Mouse (Mus musculus): ENCODE results near the gene Lrrc73.

Lrrc73 gene

DNA sequence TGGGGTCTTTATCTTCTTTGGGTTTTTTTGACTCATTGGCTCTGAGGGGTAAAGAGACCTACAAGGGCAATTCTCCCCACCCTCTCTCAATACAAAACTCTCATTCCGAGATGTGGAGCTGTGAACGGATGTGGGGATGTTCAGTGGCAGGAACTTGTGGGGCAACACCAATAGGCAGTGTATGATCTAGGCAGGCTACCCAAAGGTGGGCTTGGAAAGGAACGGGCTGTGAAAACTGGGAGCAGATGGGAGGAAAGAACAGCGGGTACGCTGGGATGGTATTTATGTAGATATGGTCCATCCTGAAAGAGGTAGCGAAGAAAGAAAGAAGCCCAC is 43.7 kb downstream of the Lrrc73 start:
- no peak for DNase-seq

DNA sequence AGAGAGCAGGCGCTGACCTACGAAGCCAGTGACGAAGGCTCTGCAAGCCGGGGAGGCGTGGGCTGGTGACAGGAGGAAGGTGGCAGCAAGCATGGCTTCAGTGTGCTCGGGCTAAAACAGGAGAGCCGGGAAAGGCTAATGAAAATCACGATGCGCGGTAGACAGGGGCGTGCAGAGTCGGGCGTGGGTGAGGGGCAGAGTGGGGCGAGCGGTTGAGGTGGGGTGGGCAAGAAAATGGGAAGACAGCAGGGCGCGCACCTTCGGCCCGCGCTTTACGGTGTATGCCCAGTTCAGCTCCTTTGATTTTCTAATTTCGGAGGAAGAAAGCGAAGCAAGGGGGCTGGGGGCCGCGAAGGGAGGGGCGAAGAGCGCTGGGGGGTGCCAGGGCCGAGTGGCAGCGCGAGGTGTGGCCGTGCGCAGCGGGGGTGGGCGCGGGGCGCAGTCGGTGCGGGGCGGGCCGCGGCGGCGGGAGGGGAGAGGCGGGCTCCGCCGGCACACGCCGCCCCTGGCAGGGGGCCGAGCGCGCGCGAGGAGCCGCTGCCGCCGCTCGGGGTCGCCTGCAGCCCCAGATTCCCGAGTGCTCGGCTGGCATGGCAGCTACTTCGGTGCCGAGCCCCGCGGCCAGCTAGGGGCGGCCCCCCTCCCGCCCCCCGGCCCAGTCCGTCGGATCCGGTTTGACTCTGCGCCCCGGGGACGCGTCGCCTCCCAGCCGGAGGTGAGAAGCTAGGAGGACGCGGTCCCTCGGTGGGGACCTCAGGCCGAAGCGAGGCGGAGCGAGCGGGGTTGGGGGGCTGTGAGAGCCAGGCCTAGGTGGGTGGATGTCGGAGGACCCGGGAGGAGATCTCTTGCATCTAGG is 44.3 kb downstream of the Lrrc73 start, which contains the start of gene Dlk2:
TSS of gene Dlk2 (plus strand) at position 58 of the 856 bp plus-strand sequence.
- peak; percentile 20 for DNase-seq

DNA sequence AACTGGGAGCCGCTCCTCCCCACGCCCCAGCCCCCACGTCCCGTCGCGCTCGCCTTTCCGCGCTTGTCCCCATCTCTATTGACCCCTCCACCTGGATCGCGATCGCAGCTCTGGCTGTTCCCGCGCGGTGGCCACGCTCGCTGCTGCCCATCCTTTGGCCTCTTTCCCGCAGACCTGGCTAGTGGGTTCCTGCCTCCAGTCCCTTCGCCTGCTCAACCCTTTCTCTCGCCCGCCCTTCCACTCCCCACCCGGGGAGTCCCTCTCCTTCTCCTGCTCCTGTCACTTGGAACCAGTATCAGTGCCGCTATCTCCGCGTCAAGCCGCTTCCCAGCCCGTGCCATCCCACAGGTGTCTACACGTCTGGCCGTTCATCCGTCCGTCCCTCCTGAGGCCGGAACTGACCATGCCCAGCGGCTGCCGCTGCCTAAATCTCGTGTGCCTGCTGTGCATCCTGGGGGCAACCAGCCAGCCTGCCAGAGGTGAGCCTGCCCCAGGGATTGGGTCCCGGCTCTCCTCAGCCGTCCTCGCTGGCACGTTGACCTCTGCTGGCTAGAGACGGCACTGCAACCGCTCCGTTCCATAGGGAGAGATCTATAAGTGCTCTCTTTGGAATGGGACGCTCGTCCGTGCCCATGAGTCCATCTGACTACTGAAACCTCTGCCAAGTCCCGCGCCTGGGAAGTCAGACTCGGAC is 45.0 kb downstream of the Lrrc73 start:
- peak; percentile 84 for DNase-seq

DNA sequence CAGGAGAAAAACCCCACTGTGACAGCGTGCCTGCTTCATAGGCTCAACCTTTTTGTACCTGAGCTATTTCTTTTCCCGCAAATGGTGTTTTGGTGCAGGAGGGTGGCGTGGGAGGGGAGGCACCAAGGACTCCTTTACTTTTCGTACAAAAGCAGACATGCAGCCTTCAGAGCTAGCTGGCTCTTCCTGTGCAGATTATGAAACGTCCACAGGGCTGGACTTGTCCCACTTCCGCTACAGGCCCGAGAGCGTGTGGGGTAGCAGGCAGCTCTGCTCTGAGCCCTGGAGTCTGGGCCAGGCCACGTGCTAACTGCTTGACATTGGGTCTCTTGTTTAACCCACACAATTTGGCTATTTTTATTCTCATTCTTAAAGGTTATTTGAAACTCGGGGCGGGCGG is 48.6 kb downstream of the Lrrc73 start:
- no peak for DNase-seq

DNA sequence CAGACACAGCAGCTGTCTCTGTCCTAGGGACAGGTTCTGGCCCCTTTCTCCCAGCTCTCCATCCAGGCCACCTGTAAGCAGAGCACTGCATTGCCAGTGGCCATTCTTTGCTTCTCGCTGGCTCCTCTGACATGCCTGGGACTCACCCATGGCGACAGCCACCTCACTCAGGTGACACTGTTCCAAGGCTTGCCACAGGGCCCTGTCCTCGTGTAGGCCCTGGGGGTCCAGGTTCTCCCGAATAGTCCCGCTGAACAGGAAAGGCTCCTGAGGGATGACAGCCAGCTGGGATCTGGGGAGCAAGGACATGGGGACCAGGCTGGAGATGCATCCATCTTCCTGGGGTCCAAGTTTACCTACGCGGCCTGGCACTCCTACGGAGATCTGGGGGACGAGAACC is 50.9 kb downstream of the Lrrc73 start:
- DNase-seq: no peak
